Mouse (Mus musculus) ES-E14 (cell line): Measurements from ENCODE around the gene Il34.
"Not testable (repeated sequence)": the region's sequence is repeated elsewhere in the genome, so short reads cannot be mapped to it uniquely, and the experiment has no call there.

Experiments
- CHD2 ChIP-seq: IDR thresholded peaks from 2 replicates; pipeline ENCODE4 v1.6.1; 2014; ENCODE audit warnings: mild to moderate bottlenecking, low read depth, low read length, inconsistent platforms
- MAFK ChIP-seq: IDR thresholded peaks from 2 replicates; pipeline ENCODE4 v1.6.1; 2014; ENCODE audit warnings: mild to moderate bottlenecking, low read depth, low read length, inconsistent platforms; ENCODE audit not compliant: insufficient read depth
- ZC3H11A ChIP-seq: IDR thresholded peaks from 2 replicates; pipeline ENCODE4 v1.6.1; 2012; ENCODE audit warnings: low read depth, mild to moderate bottlenecking, inconsistent platforms, low read length, borderline replicate concordance

DNA sequence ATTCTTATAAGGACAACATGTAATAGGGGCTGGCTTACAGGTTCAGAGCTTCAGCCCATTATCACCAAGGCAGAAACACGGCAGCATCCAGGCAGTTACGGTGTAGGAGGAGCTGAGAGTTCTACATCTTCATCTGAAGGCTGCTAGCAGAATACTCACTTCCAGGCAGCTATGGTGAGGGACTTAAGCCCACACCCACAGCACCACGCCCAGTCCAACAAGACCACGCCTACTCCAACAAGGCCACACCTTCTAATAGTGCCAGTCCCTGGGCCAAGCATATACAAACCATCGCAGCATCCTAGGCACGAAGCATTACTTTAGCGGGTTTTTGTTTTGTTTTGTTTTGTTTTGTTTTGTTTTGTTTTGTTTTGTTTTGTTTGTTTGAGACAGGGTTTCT is 19.2 kb downstream of the Il34 start:
- not testable (repeated sequence) for TF ChIP-seq ZC3H11A, MAFK, CHD2
